Mouse (Mus musculus): ENCODE results near the gene Sh3kbp1. TPM values are rescaled to one million over a fixed set of nuclear protein-coding genes. Genes with fewer than 3 reads are reported as not detected.

Sh3kbp1 gene
- total and polyA plus RNA-seq, 3 experiments = 18.6 to 37.7 TPM; not detected in 1

DNA sequence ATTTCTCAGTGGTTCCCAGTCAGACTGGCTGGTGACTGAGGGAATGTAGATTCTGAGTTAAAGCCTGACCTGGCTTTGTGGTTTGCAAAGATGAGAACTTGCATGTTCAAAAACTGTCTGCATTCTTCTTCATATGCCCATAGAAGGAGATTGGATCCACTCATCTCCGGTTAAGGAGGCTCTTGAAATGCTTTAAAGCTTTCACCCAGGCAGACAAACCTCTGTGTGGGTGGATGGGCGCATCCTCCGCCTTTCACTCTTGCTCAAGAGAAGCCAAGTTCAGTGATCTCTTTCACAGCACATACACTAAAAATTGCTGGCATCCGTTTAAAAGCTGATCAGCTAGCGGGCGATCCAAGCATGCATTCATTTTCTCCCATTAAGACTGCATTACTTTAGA lies 182.4 kb downstream of the Sh3kbp1 start:
- Histone ChIP-seq H3K27me3 (ENCODE audit: control insufficient read depth in 1 of 2, insufficient read depth in 2 of 2, low read length in 2 of 2) (no peaks in the 10 kb centered on the region), H3K9ac (ENCODE audit: control insufficient read depth, low read depth, low read length, poor library complexity, severe bottlenecking) (no peak overlapping the region), H3K27ac (ENCODE audit: control insufficient read depth, low read depth, low read length) (no peak overlapping the region), H3K9me3 (replicated peaks; ENCODE audit: insufficient read depth, low read length) (no peaks in the 10 kb centered on the region), H3K4me3 (ENCODE audit: control insufficient read depth in 1 of 2, insufficient read depth in 1 of 2, low read depth in 2 of 2, low read length in 2 of 2) (no peak overlapping the region), H3K36me3 (ENCODE audit: control insufficient read depth in 1 of 2, insufficient read depth in 2 of 2, low read length in 2 of 2) (peaks cover 0 to 17% of the 10 kb centered on the region in 2 experiments; a peak in 2 of 4 replicates), H3K79me2 (ENCODE audit: control insufficient read depth, insufficient read depth, low read length, poor library complexity) (no peaks in the 10 kb centered on the region), H3K4me1 (ENCODE audit: control insufficient read depth in 1 of 2, insufficient read depth in 2 of 2, low read length in 2 of 2) (peaks cover 9 to 18% of the 10 kb centered on the region in 2 experiments)
- no peak for TF ChIP-seq MYC (IDR thresholded peaks at IDR 0.05; ENCODE audit: low read depth, low read length)
- DNase-seq (ENCODE audit: low read depth, low spot score) = no peak

DNA sequence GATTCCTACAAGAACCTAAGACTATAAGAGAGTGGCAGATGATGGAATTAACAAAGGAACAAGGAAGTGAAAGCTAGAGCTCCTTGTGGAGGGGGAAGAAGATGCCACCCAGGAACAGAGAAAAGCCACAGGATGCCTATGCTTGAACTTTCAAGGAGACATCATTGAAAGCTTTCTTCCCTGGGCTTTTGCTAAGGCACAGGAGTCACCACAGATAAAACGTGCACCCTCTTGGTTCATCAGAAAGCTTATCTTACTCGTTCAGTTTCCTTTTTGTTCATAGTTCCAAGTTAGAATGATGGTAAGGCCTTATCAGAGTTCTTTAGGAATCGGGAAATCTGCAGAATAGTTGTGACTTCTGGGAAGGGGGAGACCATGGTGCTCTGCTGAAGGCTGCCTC lies 183.4 kb downstream of the Sh3kbp1 start:
- no peaks in the 10 kb centered on the region for H3K79me2 ChIP-seq (ENCODE audit: control insufficient read depth, insufficient read depth, low read length, poor library complexity)
- peak; percentile 53 for DNase-seq (ENCODE audit: low read depth, low spot score)
- H3K27me3 ChIP-seq (ENCODE audit: control insufficient read depth in 1 of 2, insufficient read depth in 2 of 2, low read length in 2 of 2) = no peaks in the 10 kb centered on the region
- H3K36me3 ChIP-seq (ENCODE audit: control insufficient read depth in 1 of 2, insufficient read depth in 2 of 2, low read length in 2 of 2) = peaks cover 0 to 17% of the 10 kb centered on the region in 2 experiments; a peak in 2 of 4 replicates
- peak overlapping the region in 1 of 2 experiments; percentile 1; a peak in 1 of 4 replicates for H3K4me3 ChIP-seq (ENCODE audit: control insufficient read depth in 1 of 2, insufficient read depth in 1 of 2, low read depth in 2 of 2, low read length in 2 of 2)
- peak overlapping the region; percentile 37 for H3K27ac ChIP-seq (ENCODE audit: control insufficient read depth, low read depth, low read length)
- H3K4me1 ChIP-seq (ENCODE audit: control insufficient read depth in 1 of 2, insufficient read depth in 2 of 2, low read length in 2 of 2) = peaks cover 9 to 15% of the 10 kb centered on the region in 2 experiments
- H3K9me3 ChIP-seq (replicated peaks; ENCODE audit: insufficient read depth, low read length) = no peaks in the 10 kb centered on the region
- H3K9ac ChIP-seq (ENCODE audit: control insufficient read depth, low read depth, low read length, poor library complexity, severe bottlenecking) = no peak overlapping the region
- TF ChIP-seq USF2 (IDR thresholded peaks at IDR 0.05; ENCODE audit: borderline replicate concordance in 1 of 2, insufficient read depth in 1 of 2, low read depth in 1 of 2, low read length in 2 of 2) (no peak), CHD1 (IDR thresholded peaks at IDR 0.05; ENCODE audit: low read depth, low read length) (no peak), POLR2AphosphoS2 (IDR thresholded peaks at IDR 0.05; ENCODE audit: low read length) (no peak), MAX (IDR thresholded peaks at IDR 0.05; ENCODE audit: low read length) (no peak), MEF2A (IDR thresholded peaks at IDR 0.05; ENCODE audit: extremely low read depth, insufficient replicate concordance, low read depth, low read length, poor library complexity, severe bottlenecking) (no peak), CHD2 (IDR thresholded peaks at IDR 0.05; ENCODE audit: low read length) (no peak), ZC3H11A (IDR thresholded peaks at IDR 0.05; ENCODE audit: low read depth, low read length) (no peak), NELFE (IDR thresholded peaks at IDR 0.05; ENCODE audit: low read depth, low read length) (no peak), HCFC1 (IDR thresholded peaks at IDR 0.05; ENCODE audit: low read depth, low read length) (no peak), ELF1 (IDR thresholded peaks at IDR 0.05; ENCODE audit: low read depth, low read length) (no peak), EP300 (IDR thresholded peaks at IDR 0.05; ENCODE audit: low read depth in 1 of 2, low read length in 2 of 2) (peak; percentile 69 to 82; a peak in 3 of 4 replicates), POLR2AphosphoS5 (IDR thresholded peaks at IDR 0.05; ENCODE audit: borderline replicate concordance, low read depth, low read length) (no peak), NRF1 (IDR thresholded peaks at IDR 0.05; ENCODE audit: insufficient read depth, low read depth, low read length, poor library complexity, severe bottlenecking) (no peak), E2F4 (IDR thresholded peaks at IDR 0.05; ENCODE audit: borderline replicate concordance, low read depth, low read length) (no peak), RCOR1 (IDR thresholded peaks at IDR 0.05; ENCODE audit: low read depth, low read length) (peak; percentile 80), GATA1 (IDR thresholded peaks at IDR 0.05; ENCODE audit: low read depth, low read length) (peak; percentile 87), ZKSCAN1 (IDR thresholded peaks at IDR 0.05; ENCODE audit: low read depth, low read length) (no peak), ETS1 (IDR thresholded peaks at IDR 0.05; ENCODE audit: low read depth, low read length) (peak; percentile 50; the same call in 1 of the 2 replicates), TCF12 (IDR thresholded peaks at IDR 0.05; ENCODE audit: low read depth, low read length) (peak; percentile 71), MAFK (IDR thresholded peaks at IDR 0.05; ENCODE audit: borderline replicate concordance, low read depth, low read length) (no peak), MYB (IDR thresholded peaks at IDR 0.05; ENCODE audit: low read depth, low read length) (no peak), KAT2A (conservative IDR thresholded peaks at IDR 0.05; ENCODE audit: low read depth, low read length) (no peak), CTCF (IDR thresholded peaks at IDR 0.05 in 2 of 3, conservative IDR thresholded peaks at IDR 0.05 in 1 of 3; ENCODE audit: control insufficient read depth in 1 of 3, insufficient read depth in 1 of 3, low read depth in 2 of 3, low read length in 3 of 3, poor library complexity in 1 of 3, severe bottlenecking in 1 of 3) (no peak), GABPA (IDR thresholded peaks at IDR 0.05; ENCODE audit: low read depth, low read length) (no peak), MXI1 (IDR thresholded peaks at IDR 0.05; ENCODE audit: low read depth, low read length) (no peak), BHLHE40 (IDR thresholded peaks at IDR 0.05; ENCODE audit: borderline replicate concordance, low read depth, low read length) (peak; percentile 73; the same call in 1 of the 2 replicates), TBP (IDR thresholded peaks at IDR 0.05; ENCODE audit: low read depth, low read length) (peak; percentile 67; the same call in 1 of the 2 replicates), UBTF (IDR thresholded peaks at IDR 0.05; ENCODE audit: borderline replicate concordance, insufficient read depth, low read depth, low read length) (no peak), ZMIZ1 (IDR thresholded peaks at IDR 0.05; ENCODE audit: low read depth, low read length) (no peak), MYC (IDR thresholded peaks at IDR 0.05; ENCODE audit: low read depth, low read length) (no peak; the same call in 1 of the 2 replicates), USF1 (IDR thresholded peaks at IDR 0.05; ENCODE audit: low read depth, low read length) (no peak)
